7 mouse cellular contexts compared by ENCODE assay signal in the genomic region with DNA sequence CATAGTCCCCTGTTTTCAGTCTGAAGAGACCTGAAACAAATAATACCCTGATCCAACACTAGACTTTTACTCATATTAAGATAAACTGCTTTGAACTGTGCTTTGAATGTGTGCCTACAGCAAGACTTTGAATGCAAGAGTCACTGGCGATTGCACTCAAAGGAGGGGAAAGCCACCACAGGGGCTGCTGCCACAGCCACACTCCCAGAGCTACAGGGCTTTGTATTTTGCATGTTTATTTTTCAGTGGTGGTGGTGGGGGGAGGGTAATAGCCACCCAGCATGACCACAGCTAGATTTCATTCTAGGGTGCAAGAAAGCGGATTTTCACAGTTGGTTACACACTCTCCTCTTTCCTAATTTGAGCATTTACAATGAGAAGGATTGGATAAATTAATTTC. TPM values are rescaled to one million over a fixed set of nuclear protein-coding genes. Genes with fewer than 3 reads are reported as not detected.
DNase-seq lines count a peak whose midpoint lies in the region; ATAC-seq and TF ChIP-seq lines count a peak whose summit lies in the region.

No protein-coding gene starts in this region.

- TF ChIP-seq CTCF in lung, postnatal 0 days (IDR thresholded peaks at IDR 0.05), result no peak

- no peak for ATAC-seq in lung, postnatal 0 days
- ATAC-seq in forebrain, embryonic 14.5 days, result no peak
- ATAC-seq in liver, embryonic 12.5 days, result no peak
- ATAC-seq in stomach, embryonic 15.5 days (ENCODE audit: insufficient read depth, low FRiP score, low read depth), result no peak

- H3K27me3 ChIP-seq in lung, postnatal 0 days (replicated peaks; ENCODE audit: insufficient read depth, low read length), result no peaks in the 10 kb centered on the region
- H3K27me3 ChIP-seq in forebrain, embryonic 14.5 days (replicated peaks; ENCODE audit: control insufficient read depth, insufficient read depth, low read length), result no peaks in the 10 kb centered on the region
- H3K27me3 ChIP-seq in liver, embryonic 12.5 days (replicated peaks), result no peaks in the 10 kb centered on the region; the same call in 1 of the 2 replicates
- 0 out of 2 replicates have a peak, but pooled peaks cover 3% of the 10 kb centered on the region for H3K27me3 ChIP-seq in stomach, embryonic 15.5 days (replicated peaks)

- H3K9me3 ChIP-seq in lung, postnatal 0 days (ENCODE audit: low read length), result no peaks in the 10 kb centered on the region
- H3K9me3 ChIP-seq in forebrain, embryonic 14.5 days (replicated peaks; ENCODE audit: control insufficient read depth, low read length), result no peaks in the 10 kb centered on the region
- no peaks in the 10 kb centered on the region for H3K9me3 ChIP-seq in liver, embryonic 12.5 days (replicated peaks)
- H3K9me3 ChIP-seq in stomach, embryonic 15.5 days, result no peaks in the 10 kb centered on the region

- H3K4me1 ChIP-seq in lung, postnatal 0 days (ENCODE audit: insufficient read depth, low read depth, low read length), result no peaks in the 10 kb centered on the region
- peaks cover 17% of the 10 kb centered on the region for H3K4me1 ChIP-seq in forebrain, embryonic 14.5 days (ENCODE audit: control insufficient read depth, insufficient read depth, low read length)
- peaks cover 38% of the 10 kb centered on the region for H3K4me1 ChIP-seq in liver, embryonic 12.5 days
- H3K4me1 ChIP-seq in stomach, embryonic 15.5 days, result no peaks in the 10 kb centered on the region

- H3K4me2 ChIP-seq in lung, postnatal 0 days (replicated peaks; ENCODE audit: low read depth, low read length), result peak overlapping the region; percentile 27
- H3K4me2 ChIP-seq in forebrain, embryonic 14.5 days (ENCODE audit: low read length), result peak overlapping the region; percentile 87
- peak overlapping the region; percentile 98 for H3K4me2 ChIP-seq in liver, embryonic 12.5 days
- peak overlapping the region; percentile 22; the same call in 1 of the 2 replicates for H3K4me2 ChIP-seq in stomach, embryonic 15.5 days

- no peak overlapping the region for H3K9ac ChIP-seq in lung, postnatal 0 days (replicated peaks; ENCODE audit: low read depth)
- H3K9ac ChIP-seq in forebrain, embryonic 14.5 days (ENCODE audit: low read length), result peak overlapping the region; percentile 45; the same call in 1 of the 2 replicates
- no peak overlapping the region for H3K9ac ChIP-seq in liver, embryonic 12.5 days
- H3K9ac ChIP-seq in stomach, embryonic 15.5 days, result no peak overlapping the region

- no peak overlapping the region for H3K4me3 ChIP-seq in lung, postnatal 0 days (ENCODE audit: low read depth, low read length)
- no peak overlapping the region for H3K4me3 ChIP-seq in forebrain, embryonic 14.5 days (ENCODE audit: low read depth, low read length)
- no peak overlapping the region for H3K4me3 ChIP-seq in liver, embryonic 12.5 days
- no peak overlapping the region for H3K4me3 ChIP-seq in stomach, embryonic 15.5 days (replicated peaks)

- no peak for DNase-seq in lung, postnatal 0 days (ENCODE audit: low spot score)
- DNase-seq in lung, postnatal 14 days, result no peak
- no peak for DNase-seq in forebrain, embryonic 14.5 days (ENCODE audit: low spot score)
- DNase-seq in cerebellum, postnatal 14 days, result no peak
- no peak for DNase-seq in cerebellum, postnatal 36 days

- H3K36me3 ChIP-seq in lung, postnatal 0 days (ENCODE audit: insufficient read depth, low read length), result no peaks in the 10 kb centered on the region
- H3K36me3 ChIP-seq in forebrain, embryonic 14.5 days (ENCODE audit: control insufficient read depth, insufficient read depth, low read length), result no peaks in the 10 kb centered on the region
- H3K36me3 ChIP-seq in liver, embryonic 12.5 days, result no peaks in the 10 kb centered on the region
- no peaks in the 10 kb centered on the region for H3K36me3 ChIP-seq in stomach, embryonic 15.5 days

- TF ChIP-seq EP300 in lung, postnatal 0 days (IDR thresholded peaks at IDR 0.05), result no peak

- 41% methylated on average over 2 of the region's 2 CpGs for WGBS in lung, postnatal 0 days
- 20% methylated on average over 2 of the region's 2 CpGs for WGBS in forebrain, embryonic 14.5 days
- WGBS in liver, embryonic 12.5 days (ENCODE audit: insufficient replicate concordance), result 27% methylated on average over 2 of the region's 2 CpGs
- WGBS in stomach, embryonic 15.5 days, result 34% methylated on average over 2 of the region's 2 CpGs

- peak overlapping the region; percentile 93 for H3K27ac ChIP-seq in lung, postnatal 0 days (ENCODE audit: low read length)
- H3K27ac ChIP-seq in forebrain, embryonic 14.5 days (ENCODE audit: low read depth, low read length), result peak overlapping the region; percentile 52
- H3K27ac ChIP-seq in liver, embryonic 12.5 days, result peak overlapping the region; percentile 60
- H3K27ac ChIP-seq in stomach, embryonic 15.5 days, result peak overlapping the region; percentile 46

RNA-seq across cellular contexts. Expression of a gene that starts 2.6 kb away (rescaled TPM):
- polyA plus RNA-seq in lung, postnatal 0 days (2015; fragmentation: Nextera tagmentation; extraction: Ambion mirVana), result 36.4 and 44.9 TPM in 2 replicates
- 70.6 and 87.0 TPM in 2 replicates for polyA plus RNA-seq in forebrain, embryonic 14.5 days (2014; fragmentation: Nextera tagmentation; extraction: Ambion mirVana)
- polyA plus RNA-seq in liver, embryonic 12.5 days (2016; fragmentation: Nextera tagmentation; extraction: Ambion mirVana), result 22.1 and 24.3 TPM in 2 replicates
- polyA plus RNA-seq in stomach, embryonic 15.5 days (2015; fragmentation: Nextera tagmentation; extraction: Ambion mirVana), result 46.5 and 49.9 TPM in 2 replicates

Comparison
In these comparisons a context has a peak if more than half of its experiments do, and no peak if none do; other contexts are left out.
1. H3K4me2 ChIP-seq: peak in every context shown above with its lines; median percentile 98 in liver, embryonic 12.5 days; 87 in forebrain, embryonic 14.5 days; 27 in lung, postnatal 0 days; 22 in stomach, embryonic 15.5 days.